Mouse (Mus musculus) liver, adult 2 months (tissue): ENCODE results near the gene Dnah8. TPM values are rescaled to one million over a fixed set of nuclear protein-coding genes. Genes with fewer than 3 reads are reported as not detected.

Source experiments
- DNase-seq: peaks from one replicate; pipeline ENCODE4 v3.0.0-alpha.2; 2011; ENCODE audit warnings: low read depth, low spot score; ENCODE audit errors: extremely low read depth
- H3K27ac ChIP-seq: fragments of 200-500 bp; replicated peaks from 2 replicates; pipeline ENCODE4 v1.5.1; 2012; ENCODE audit warnings: low read depth, mild to moderate bottlenecking, control low read depth, inconsistent platforms, low read length; ENCODE audit not compliant: insufficient read depth
- H3K27me3 ChIP-seq: fragments of 200-500 bp; 2 replicates; pipeline ENCODE4 v1.6.1; 2012; ENCODE audit warnings: mild to moderate bottlenecking, moderate library complexity, low read length, inconsistent platforms; ENCODE audit not compliant: control insufficient read depth, insufficient read depth
- H3K36me3 ChIP-seq: fragments of 200-500 bp; 2 replicates; pipeline ENCODE4 v1.6.1; 2012; ENCODE audit warnings: low read length, inconsistent platforms; ENCODE audit not compliant: control insufficient read depth, insufficient read depth
- H3K4me1 ChIP-seq: fragments of 200-500 bp; 2 replicates; pipeline ENCODE4 v1.6.1; 2011; ENCODE audit warnings: low read length; ENCODE audit not compliant: control insufficient read depth, insufficient read depth
- H3K4me3 ChIP-seq: fragments of 200-500 bp; 2 replicates; pipeline ENCODE4 v1.5.1; 2011; ENCODE audit warnings: low read depth, mild to moderate bottlenecking, control low read depth, low read length, moderate library complexity; ENCODE audit not compliant: insufficient read depth
- H3K79me2 ChIP-seq: fragments of 200-500 bp; 2 replicates; pipeline ENCODE4 v1.6.1; 2012; ENCODE audit warnings: inconsistent platforms, mild to moderate bottlenecking, low read length, moderate library complexity; ENCODE audit not compliant: control insufficient read depth, insufficient read depth
- H3K9ac ChIP-seq: fragments of 200-500 bp; 2 replicates; pipeline ENCODE4 v1.6.1; 2012; ENCODE audit warnings: low read depth, mild to moderate bottlenecking, control low read depth, inconsistent platforms, low read length
- CTCF ChIP-seq: fragments of 200-500 bp; IDR thresholded peaks from 2 replicates; pipeline ENCODE4 v1.5.1; 2011; ENCODE audit warnings: low read depth, low read length, control low read depth
- POLR2A ChIP-seq: fragments of 200-500 bp; IDR thresholded peaks from 2 replicates; pipeline ENCODE4 v1.6.1; 2011; ENCODE audit warnings: low read length, control low read depth; ENCODE audit not compliant: insufficient read depth; ENCODE audit errors: extremely low read depth
- WGBS: fragments of 180-500 bp; shearing (Covaris S2); methylation state at CpG from one replicate; pipeline ENCODE4 v1.1.7; 2018; 5-methylcytosine and 5-hydroxymethylcytosine counted together
- polyA plus RNA-seq: library from polyadenylated mRNA; depleted of rRNA; stranded (reverse); fragments of >200 nt; gene quantifications from 2 replicates; pipeline ENCODE4 v1.2.3, GENCODE M21; 2012
- total RNA-seq: library from RNA; depleted of rRNA; stranded (reverse); fragments of >200 nt; gene quantifications from 2 replicates; pipeline ENCODE4 v1.2.3, GENCODE M21; 2014

Gene Dnah8
- total and polyA plus RNA-seq, 2 experiments = 0.18 to 0.20 TPM

- Histone ChIP-seq H3K36me3 (no peaks in the 10 kb centered on the region), H3K79me2 (no peaks in the 10 kb centered on the region), H3K27me3 (no peaks in the 10 kb centered on the region), H3K9ac (no peak overlapping the region), H3K4me3 (no peak overlapping the region), H3K4me1 (no peaks in the 10 kb centered on the region), H3K27ac (no peak overlapping the region)
- no peak for DNase-seq
- TF ChIP-seq CTCF (no peak), POLR2A (no peak)
- 91% methylated on average over 8 of the region's 8 CpGs for WGBS
Observed at GRCm38 (mm10) chr17:30788361-30788760, 164.2 kb downstream of the Dnah8 start.

- Histone ChIP-seq H3K27me3 (no peaks in the 10 kb centered on the region), H3K9ac (no peak overlapping the region), H3K27ac (no peak overlapping the region), H3K36me3 (no peaks in the 10 kb centered on the region), H3K4me3 (no peak overlapping the region), H3K4me1 (no peaks in the 10 kb centered on the region), H3K79me2 (no peaks in the 10 kb centered on the region)
- 93% methylated on average over 7 of the region's 7 CpGs for WGBS
- no peak for TF ChIP-seq CTCF
- TF ChIP-seq POLR2A = no peak
- DNase-seq = no peak
Observed at GRCm38 (mm10) chr17:30790816-30791215, 166.7 kb downstream of the Dnah8 start.

- no peak overlapping the region for H3K4me3 ChIP-seq
- H3K9ac ChIP-seq = no peak overlapping the region
- no peak overlapping the region for H3K27ac ChIP-seq
- no peak for TF ChIP-seq CTCF
- no peak for TF ChIP-seq POLR2A
- no peak for DNase-seq
- no peaks in the 10 kb centered on the region for H3K4me1 ChIP-seq
- no peaks in the 10 kb centered on the region for H3K79me2 ChIP-seq
- H3K36me3 ChIP-seq = no peaks in the 10 kb centered on the region
- no peaks in the 10 kb centered on the region for H3K27me3 ChIP-seq
- WGBS = 91% methylated on average over 6 of the region's 6 CpGs
Observed at GRCm38 (mm10) chr17:30792396-30792795, 168.2 kb downstream of the Dnah8 start.

- no peaks in the 10 kb centered on the region for H3K4me1 ChIP-seq
- no peak for DNase-seq
- H3K27me3 ChIP-seq = no peaks in the 10 kb centered on the region
- H3K79me2 ChIP-seq = no peaks in the 10 kb centered on the region
- H3K36me3 ChIP-seq = no peaks in the 10 kb centered on the region
- no peak overlapping the region for H3K4me3 ChIP-seq
- no peak overlapping the region for H3K9ac ChIP-seq
- TF ChIP-seq CTCF (no peak), POLR2A (no peak)
- WGBS = 92% methylated on average over 4 of the region's 4 CpGs
- H3K27ac ChIP-seq = no peak overlapping the region
Observed at GRCm38 (mm10) chr17:30796616-30797015, 172.5 kb downstream of the Dnah8 start.

GRCm38 (mm10) chr17:30800261-30800985 lies 176.3 kb downstream of the Dnah8 start:
- H3K9ac ChIP-seq = no peak overlapping the region
- TF ChIP-seq CTCF = no peak
- TF ChIP-seq POLR2A = no peak
- 88% methylated on average over 19 of the region's 19 CpGs for WGBS

GRCm38 (mm10) chr17:30803668-30804067 lies 179.5 kb downstream of the Dnah8 start:
- Histone ChIP-seq H3K9ac (no peak overlapping the region), H3K27me3 (no peaks in the 10 kb centered on the region), H3K79me2 (no peaks in the 10 kb centered on the region), H3K4me3 (no peak overlapping the region), H3K36me3 (no peaks in the 10 kb centered on the region), H3K4me1 (no peaks in the 10 kb centered on the region), H3K27ac (no peak overlapping the region)
- WGBS = 92% methylated on average over 9 of the region's 9 CpGs
- no peak for TF ChIP-seq POLR2A
- TF ChIP-seq CTCF = no peak
- no peak for DNase-seq

More at GRCm38 (mm10) chr17:30800261-30800985, 176.3 kb downstream of the Dnah8 start:
- H3K79me2 ChIP-seq = no peaks in the 10 kb centered on the region
- DNase-seq = no peak
- no peaks in the 10 kb centered on the region for H3K36me3 ChIP-seq
- H3K27ac ChIP-seq = no peak overlapping the region
- no peak overlapping the region for H3K4me3 ChIP-seq
- H3K4me1 ChIP-seq = no peaks in the 10 kb centered on the region
- no peaks in the 10 kb centered on the region for H3K27me3 ChIP-seq
